Mouse (Mus musculus) C2C12 (cell line): ENCODE measurements around the gene Hba-a1. TPM values are rescaled to one million over a fixed set of nuclear protein-coding genes. Genes with fewer than 3 reads are reported as not detected.
"Not testable (repeated sequence)": the region's sequence is repeated elsewhere in the genome, so short reads cannot be mapped to it uniquely, and the experiment has no call there.

Experiments used
- H3K27me3 ChIP-seq: one replicate; pipeline ENCODE4 v1.6.1; 2011; ENCODE audit not compliant: control insufficient read depth, insufficient read depth, insufficient read length
- H3K36me3 ChIP-seq: one replicate; pipeline ENCODE4 v1.6.1; 2011; ENCODE audit not compliant: control insufficient read depth, insufficient read depth
- H3K4me3 ChIP-seq: one replicate; pipeline ENCODE4 v1.5.1; 2011; ENCODE audit warnings: mild to moderate bottlenecking, control low read depth; ENCODE audit not compliant: poor library complexity, insufficient read depth, severe bottlenecking
- H3K79me2 ChIP-seq: one replicate; pipeline ENCODE4 v1.6.1; 2011; ENCODE audit not compliant: control insufficient read depth, insufficient read depth
- H3K79me3 ChIP-seq: one replicate; pipeline ENCODE4 v1.6.1; 2011; ENCODE audit warnings: low read depth, control low read depth
- H3ac ChIP-seq: one replicate; pipeline ENCODE3; 2011; ENCODE audit warnings: low read depth; ENCODE audit not compliant: control insufficient read depth, insufficient read length
- CEBPB ChIP-seq: IDR thresholded peaks from one replicate; pipeline ENCODE4 v1.6.1; 2011; ENCODE audit warnings: low read depth, mild to moderate bottlenecking, control low read depth, moderate library complexity
- CTCF ChIP-seq: IDR thresholded peaks from one replicate; pipeline ENCODE4 v1.5.1; 2011; ENCODE audit not compliant: control insufficient read depth, insufficient read depth, insufficient read length
- FOSL1 ChIP-seq: IDR thresholded peaks from one replicate; pipeline ENCODE4 v1.8.0; 2011; ENCODE audit warnings: mild to moderate bottlenecking, low read length; ENCODE audit not compliant: poor library complexity, insufficient read depth, severe bottlenecking
- MAX ChIP-seq: IDR thresholded peaks from one replicate; pipeline ENCODE4 v1.6.1; 2011; ENCODE audit warnings: mild to moderate bottlenecking, control low read depth
- MYOD1 ChIP-seq: IDR thresholded peaks from one replicate; pipeline ENCODE4 v1.6.1; 2011; ENCODE audit warnings: low read depth; ENCODE audit not compliant: control insufficient read depth, insufficient read length
- MYOG ChIP-seq: IDR thresholded peaks from one replicate; pipeline ENCODE4 v1.6.1; 2011; ENCODE audit not compliant: control insufficient read depth, insufficient read length; ENCODE audit errors: extremely low read depth
- USF1 ChIP-seq: IDR thresholded peaks from one replicate; pipeline ENCODE4 v1.6.1; 2011; ENCODE audit warnings: low read depth, mild to moderate bottlenecking, control low read depth, moderate library complexity
- polyA plus RNA-seq: library from polyadenylated mRNA; unstranded; fragments of >200 nt; fragmentation: generic; extraction: Trizol; gene quantifications from one replicate; pipeline ENCODE4 v1.2.1, GENCODE M21; 2012; ENCODE audit warnings: missing spikeins

Gene Hba-a1
- polyA plus RNA-seq, 1 experiment, result 12.1 TPM

DNA sequence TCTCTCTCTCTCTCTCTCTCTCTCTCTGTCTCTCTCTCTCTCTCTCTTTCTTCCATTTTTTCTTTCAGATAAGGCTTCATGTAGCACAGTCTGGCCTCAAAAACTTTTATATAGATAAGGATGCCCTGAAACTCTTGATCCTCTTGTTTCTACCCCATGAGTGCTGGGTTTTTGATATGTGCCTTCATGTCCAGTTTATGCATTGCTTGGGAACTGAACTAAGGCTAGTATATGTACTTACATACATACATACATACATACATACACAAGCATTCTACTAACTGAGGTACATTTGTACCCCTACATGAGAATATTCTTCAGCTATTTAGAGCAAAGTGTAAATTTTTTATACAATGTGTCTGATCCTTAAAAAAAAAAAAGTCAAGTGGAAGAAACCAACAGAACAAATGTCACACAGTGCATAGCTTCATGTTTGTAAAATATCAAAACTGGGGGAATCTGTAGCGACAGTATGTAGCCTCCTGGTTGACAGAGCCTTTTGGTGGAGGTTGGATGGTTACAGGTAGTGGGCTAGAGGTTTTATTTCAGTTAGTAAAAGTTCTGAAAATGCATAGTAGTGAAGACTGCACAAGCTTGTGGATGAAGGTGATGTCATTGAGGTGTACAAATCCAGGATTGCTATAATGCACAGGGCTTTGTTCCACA, 14.7 kb downstream of the Hba-a1 start:
- H3K79me2 ChIP-seq, result no peaks in the 10 kb centered on the region
- TF ChIP-seq MYOG (no peak), FOSL1 (no peak), CTCF (no peak), MAX (no peak), USF1 (no peak), MYOD1 (no peak)
- no peak overlapping the region for H3K4me3 ChIP-seq
- H3K79me3 ChIP-seq, result no peaks in the 10 kb centered on the region
- no peaks in the 10 kb centered on the region for H3K36me3 ChIP-seq
- peaks cover 22% of the 10 kb centered on the region for H3K27me3 ChIP-seq
- H3ac ChIP-seq, result no peak overlapping the region

DNA sequence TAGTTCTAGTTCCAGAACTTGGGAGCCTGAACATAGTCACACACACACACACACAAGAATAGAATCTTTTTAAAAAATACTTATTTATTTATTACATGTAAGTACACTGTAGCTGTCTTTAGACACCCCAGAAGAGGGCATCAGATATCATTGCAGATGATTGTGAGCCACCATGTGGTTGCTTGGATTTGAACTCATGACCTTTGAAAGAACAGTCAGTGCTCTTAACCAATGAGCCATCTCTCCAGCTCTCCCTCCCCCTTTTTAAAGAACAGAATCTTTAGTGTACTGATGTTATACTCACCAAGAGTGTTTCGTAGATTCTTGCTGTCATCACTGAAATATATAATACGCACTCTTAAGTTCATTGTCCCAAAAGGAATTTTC, 15.2 kb downstream of the Hba-a1 start:
- TF ChIP-seq USF1, result no peak
- TF ChIP-seq FOSL1, result no peak
- TF ChIP-seq MAX, result no peak
- TF ChIP-seq MYOD1, result no peak
- TF ChIP-seq CEBPB, result no peak
- no peak for TF ChIP-seq CTCF
- no peak for TF ChIP-seq MYOG
- H3ac ChIP-seq, result no peak overlapping the region
- H3K36me3 ChIP-seq, result no peaks in the 10 kb centered on the region
- peaks cover 27% of the 10 kb centered on the region for H3K27me3 ChIP-seq
- H3K79me3 ChIP-seq, result no peaks in the 10 kb centered on the region
- H3K79me2 ChIP-seq, result no peaks in the 10 kb centered on the region
- no peak overlapping the region for H3K4me3 ChIP-seq

DNA sequence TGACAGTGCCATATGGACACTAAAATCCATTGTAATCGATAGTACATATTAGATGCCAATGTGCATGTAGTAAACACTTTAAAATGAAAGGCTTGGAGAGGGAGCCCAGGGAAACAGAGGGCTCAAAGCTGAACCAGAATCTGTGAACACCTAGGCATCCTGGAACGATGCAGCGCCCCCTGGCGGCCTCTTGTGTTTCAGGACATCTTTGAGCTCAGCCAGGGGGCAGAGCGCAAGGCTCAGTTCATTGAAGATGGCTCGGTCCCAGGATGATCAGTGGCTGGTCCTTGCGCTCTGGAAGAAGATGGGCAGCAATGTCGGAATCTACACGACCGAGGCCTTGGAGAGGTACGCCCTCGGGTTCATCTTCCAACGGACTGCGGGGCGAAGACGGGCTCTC, 16.6 kb downstream of the Hba-a1 start, which contains the start of gene Hbq1a:
Gene Hbq1a, plus strand, starts transcription at position 205 of the 400 bp plus-strand sequence.
- not testable (repeated sequence) for H3ac ChIP-seq, H3K4me3 ChIP-seq

DNA sequence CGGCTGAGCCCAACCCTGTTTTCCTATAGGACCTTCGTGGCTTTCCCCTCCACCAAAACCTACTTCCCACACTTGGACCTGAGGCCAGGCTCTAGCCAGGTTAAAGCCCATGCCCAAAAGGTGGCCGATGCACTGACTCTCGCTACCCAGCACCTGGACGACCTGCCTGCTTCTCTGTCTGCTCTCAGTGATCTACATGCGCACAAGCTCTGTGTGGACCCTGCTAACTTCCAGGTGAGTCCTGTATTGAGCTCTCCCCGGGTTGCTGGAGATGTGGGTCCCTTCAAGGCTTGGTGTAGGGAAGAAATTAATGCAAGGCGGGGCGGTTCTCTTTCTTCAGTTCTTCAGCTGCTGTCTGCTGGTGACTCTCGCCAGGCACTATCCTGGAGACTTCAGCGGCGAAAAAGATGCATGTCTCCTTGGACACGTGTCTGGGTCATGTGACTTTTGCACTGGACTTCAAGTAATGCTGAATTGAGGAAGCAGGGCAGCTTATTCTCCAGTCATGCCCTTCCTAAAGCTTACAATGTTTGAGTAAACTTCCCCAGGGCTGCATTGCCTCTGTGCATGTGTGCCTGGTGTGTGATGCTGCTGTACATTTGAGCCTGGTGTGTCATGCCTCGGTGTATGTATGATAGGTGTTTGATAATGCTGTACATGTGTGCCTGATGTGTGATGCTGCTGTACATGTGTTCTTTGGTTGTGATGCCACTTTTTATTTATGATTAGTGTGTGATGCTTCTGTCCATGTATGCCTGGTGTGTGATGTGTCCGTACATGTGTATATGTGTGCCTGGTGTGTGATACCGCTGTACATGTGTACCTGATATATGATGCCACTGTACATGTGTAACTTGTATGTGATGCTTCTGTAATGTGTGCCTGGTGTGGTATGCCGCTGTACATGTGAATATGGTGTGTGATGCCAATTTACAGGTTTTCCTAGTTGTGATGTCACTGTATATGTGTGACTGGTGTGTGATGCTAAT, 17.3 kb downstream of the Hba-a1 start:
- Histone ChIP-seq H3K36me3 (no peaks in the 10 kb centered on the region), H3K4me3 (no peak overlapping the region), H3K79me2 (no peaks in the 10 kb centered on the region), H3K27me3 (peaks cover 29% of the 10 kb centered on the region), H3K79me3 (no peaks in the 10 kb centered on the region), H3ac (no peak overlapping the region)
- TF ChIP-seq USF1 (peak; percentile 63), MYOD1 (no peak)

More for the DNA sequence above, 16.6 kb downstream of the Hba-a1 start, which contains the start of gene Hbq1a:
- peaks cover 29% of the 10 kb centered on the region for H3K27me3 ChIP-seq
- H3K79me2 ChIP-seq, H3K79me3 ChIP-seq, H3K36me3 ChIP-seq: not testable (repeated sequence)

DNA sequence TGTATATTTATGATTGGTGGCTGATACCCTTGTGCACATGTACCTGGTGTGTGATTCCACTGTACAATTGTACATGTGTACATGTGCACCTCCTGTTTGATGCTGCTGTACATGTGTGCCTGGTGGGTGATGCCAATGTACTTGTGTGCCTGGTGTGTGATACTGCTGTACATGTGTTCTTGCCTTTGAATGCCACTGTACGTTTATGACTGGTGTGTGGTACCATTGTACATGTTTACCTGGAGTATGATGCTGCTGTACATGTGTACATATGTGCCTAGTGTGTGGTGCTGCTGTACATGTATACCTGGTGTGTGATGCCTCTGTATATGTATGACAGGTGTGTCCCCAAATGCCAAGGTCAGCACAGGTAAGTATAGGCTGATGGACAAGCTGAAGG, 18.2 kb downstream of the Hba-a1 start:
- H3K27me3 ChIP-seq, result peaks cover 29% of the 10 kb centered on the region
- TF ChIP-seq MAX (no peak), FOSL1 (no peak), CTCF (no peak), CEBPB (no peak), MYOG (no peak), USF1 (no peak), MYOD1 (no peak)
- H3ac ChIP-seq, result no peak overlapping the region
- no peaks in the 10 kb centered on the region for H3K79me2 ChIP-seq
- no peak overlapping the region for H3K4me3 ChIP-seq
- no peaks in the 10 kb centered on the region for H3K36me3 ChIP-seq
- no peaks in the 10 kb centered on the region for H3K79me3 ChIP-seq

DNA sequence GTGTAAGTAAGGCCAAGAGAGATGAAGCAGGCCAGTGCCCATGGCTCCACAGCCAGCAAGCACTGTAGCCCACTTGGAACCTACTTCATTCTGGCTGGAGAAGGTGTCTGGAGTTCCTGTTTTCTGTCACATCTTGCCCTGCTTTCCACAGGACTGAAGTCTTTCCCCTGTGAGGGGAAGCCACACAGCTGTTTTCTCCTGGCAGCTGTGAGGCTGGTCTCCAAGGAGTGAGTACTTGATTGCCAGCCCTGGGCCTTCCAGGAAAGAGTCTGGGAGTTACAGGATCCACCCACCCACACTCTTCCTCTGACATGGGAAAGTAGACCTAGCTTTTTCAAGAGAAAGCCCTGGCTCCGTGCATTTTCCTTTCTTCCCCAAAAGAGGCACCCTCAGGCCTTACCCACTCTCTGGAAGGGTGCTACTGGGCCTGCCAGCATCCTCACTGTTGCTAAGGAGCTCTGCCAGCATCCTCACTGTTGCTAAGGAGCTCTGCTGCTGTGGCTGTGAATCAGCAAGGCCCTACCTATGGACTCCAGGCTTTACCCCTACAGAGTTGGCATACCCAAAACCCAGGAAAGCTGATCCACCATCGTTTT, 19.6 kb downstream of the Hba-a1 start:
- H3K79me2 ChIP-seq, result no peaks in the 10 kb centered on the region
- H3K79me3 ChIP-seq, result no peaks in the 10 kb centered on the region
- H3ac ChIP-seq, result no peak overlapping the region
- H3K27me3 ChIP-seq, result peaks cover 29% of the 10 kb centered on the region
- no peak overlapping the region for H3K4me3 ChIP-seq
- no peaks in the 10 kb centered on the region for H3K36me3 ChIP-seq
- no peak for TF ChIP-seq FOSL1
- TF ChIP-seq MYOD1, result no peak
- TF ChIP-seq USF1, result no peak
- TF ChIP-seq CEBPB, result no peak
- no peak for TF ChIP-seq MYOG
- TF ChIP-seq CTCF, result no peak
- TF ChIP-seq MAX, result no peak
